Mouse (Mus musculus): Measurements from ENCODE around the gene Fbxl18.

GRCm38 (mm10) chr5:142912739-142913138 lies 17.5 kb upstream of the Fbxl18 start:
- TF ChIP-seq CTCF (IDR thresholded peaks at IDR 0.05; ENCODE audit: extremely low read depth, insufficient read length, insufficient replicate concordance, low read depth, low read length) = no peak
- TF ChIP-seq POLR2A (IDR thresholded peaks at IDR 0.05; ENCODE audit: low read depth, low read length) = no peak
